Mouse (Mus musculus): ENCODE results near the gene Il1f8. TPM values are rescaled to one million over a fixed set of nuclear protein-coding genes. Genes with fewer than 3 reads are reported as not detected.

Il1f8 gene
- polyA plus RNA-seq (2012; ENCODE audit: low replicate concordance): not detected in 2 replicates

GRCm38 (mm10) chr2:24152861-24153260 is at the start of gene Il1f8:
Il1f8 (plus strand) TSS chr2:24153161.

GRCm38 (mm10) chr2:24186176-24186575 is 33.2 kb downstream of the Il1f8 start, which contains the start of gene Il1f9:
Il1f9 (plus strand) TSS chr2:24186476.

Other genes with a start within 250 kb of the Il1f8 start
- not detected in 2 replicates for gene Hnmt, start 103.8 kb upstream of the Il1f8 start, polyA plus RNA-seq (2012; ENCODE audit: low replicate concordance)
- not detected in 2 replicates for gene Tbpl2, start 56.6 kb upstream of the Il1f8 start, polyA plus RNA-seq (2012; ENCODE audit: low replicate concordance)
- not detected in 2 replicates for gene Il1f9, start 33.3 kb downstream of the Il1f8 start, polyA plus RNA-seq (2012; ENCODE audit: low replicate concordance)
- not detected in 2 replicates for gene Il1f6, start 62.3 kb downstream of the Il1f8 start, polyA plus RNA-seq (2012; ENCODE audit: low replicate concordance)
- 0.22 TPM in 1 of 2 replicates, not detected in the other for gene Il1f5, start 123.8 kb downstream of the Il1f8 start, polyA plus RNA-seq (2012; ENCODE audit: low replicate concordance)
- not detected in 2 replicates for gene Il1f10, start 138.0 kb downstream of the Il1f8 start, polyA plus RNA-seq (2012; ENCODE audit: low replicate concordance)
- gene Il1rn, start 183.7 kb downstream of the Il1f8 start, polyA plus RNA-seq (2012; ENCODE audit: low replicate concordance): 0.25 TPM in 1 of 2 replicates, not detected in the other
- 15.3 and 27.5 TPM in 2 replicates for gene Psd4, start 214.4 kb downstream of the Il1f8 start, polyA plus RNA-seq (2012; ENCODE audit: low replicate concordance)